Mouse (Mus musculus) left cerebral cortex, adult 6 months (tissue): ENCODE data around the gene Hmgn2. TPM values are rescaled to one million over a fixed set of nuclear protein-coding genes. Genes with fewer than 3 reads are reported as not detected.

Experiments used
- long read RNA-seq, 2 experiments: library from polyadenylated mRNA; unstranded; transcript quantifications; one replicate each; pipeline ENCODE4 v2.0.0; 2019 to 2020
- polyA plus RNA-seq: library from polyadenylated mRNA; unstranded; fragments of <200 nt; fragmentation: Nextera tagmentation; gene quantifications from 2 replicates; pipeline ENCODE4 v1.2.3, GENCODE M21; 2021

Gene Hmgn2
- 230 and 238 TPM in 2 replicates for polyA plus RNA-seq
- long read RNA-seq, experiment 1, transcript Hmgn2-210 (5 exons, 630 nt): minor isoform, 93 of 473 reads
- long read RNA-seq, experiment 1, transcript Hmgn2-205 (6 exons, 432 nt): minor isoform, 19 of 473 reads
- long read RNA-seq, experiment 1, transcript Hmgn2-203 (6 exons, 1,265 nt): major isoform, 322 of 473 reads
- long read RNA-seq, experiment 1, transcript Hmgn2-204 (6 exons, 973 nt): minor isoform, 11 of 473 reads
- long read RNA-seq, experiment 1, partial matches to known transcripts: 5 of 473 reads
- long read RNA-seq, experiment 1, other reads (novel, unspliced or antisense): 8 of 473 reads
- long read RNA-seq, experiment 2, transcript Hmgn2-203 (6 exons, 1,265 nt): major isoform, 167 of 223 reads
- long read RNA-seq, experiment 2, transcript Hmgn2-205 (6 exons, 432 nt): minor isoform, 6 of 223 reads
- long read RNA-seq, experiment 2, transcript Hmgn2-204 (6 exons, 973 nt): minor isoform, 8 of 223 reads
- long read RNA-seq, experiment 2, transcript Hmgn2-210 (5 exons, 630 nt): minor isoform, 25 of 223 reads
- long read RNA-seq, experiment 2, partial matches to known transcripts: 4 of 223 reads
- long read RNA-seq, experiment 2, other reads (novel, unspliced or antisense): 8 of 223 reads

GRCm38 (mm10) chr4:133968150-133968921 is at the start of gene Hmgn2:
TSS of gene Hmgn2 (minus strand) at chr4:133968650.

GRCm38 (mm10) chr4:134000466-134001438 is 32.3 kb upstream of the Hmgn2 start, which contains the start of gene Dhdds:
TSS of gene Dhdds (minus strand) at chr4:134000918.

Other genes with a start within 250 kb of the Hmgn2 start
- gene Arid1a, start 211.9 kb downstream of the Hmgn2 start, polyA plus RNA-seq: 9.4 and 10.7 TPM in 2 replicates
- 4.7 and 9.6 TPM in 2 replicates for gene Rps6ka1, start 80.9 kb downstream of the Hmgn2 start, polyA plus RNA-seq
- 39.7 and 42.1 TPM in 2 replicates for gene Dhdds, start 32.3 kb upstream of the Hmgn2 start, polyA plus RNA-seq
- gene Lin28a, start 50.2 kb upstream of the Hmgn2 start, polyA plus RNA-seq: not detected in 2 replicates
- gene Zfp683, start 85.2 kb upstream of the Hmgn2 start, polyA plus RNA-seq: not detected in 2 replicates
- 4.6 and 8.1 TPM in 2 replicates for gene Crybg2, start 92.2 kb upstream of the Hmgn2 start, polyA plus RNA-seq
- gene Cd52, start 126.4 kb upstream of the Hmgn2 start, polyA plus RNA-seq: 17.1 and 21.5 TPM in 2 replicates
- gene Ubxn11, start 133.9 kb upstream of the Hmgn2 start, polyA plus RNA-seq: 11.6 and 12.2 TPM in 2 replicates
- 657 and 660 TPM in 2 replicates for gene Sh3bgrl3, start 160.1 kb upstream of the Hmgn2 start, polyA plus RNA-seq
- gene Cep85, start 218.5 kb upstream of the Hmgn2 start, polyA plus RNA-seq: 12.4 and 12.5 TPM in 2 replicates
- not detected in 2 replicates for gene Gm7534, start 234.4 kb upstream of the Hmgn2 start, polyA plus RNA-seq